Mouse (Mus musculus): ENCODE measurements at regions not wholly inside any gene's neighbourhood (a gene's known extent, or its start where the extent isn't known, plus 50 kb on each side); places are given as distances from the start of the nearest gene placed in this dataset.

DNA sequence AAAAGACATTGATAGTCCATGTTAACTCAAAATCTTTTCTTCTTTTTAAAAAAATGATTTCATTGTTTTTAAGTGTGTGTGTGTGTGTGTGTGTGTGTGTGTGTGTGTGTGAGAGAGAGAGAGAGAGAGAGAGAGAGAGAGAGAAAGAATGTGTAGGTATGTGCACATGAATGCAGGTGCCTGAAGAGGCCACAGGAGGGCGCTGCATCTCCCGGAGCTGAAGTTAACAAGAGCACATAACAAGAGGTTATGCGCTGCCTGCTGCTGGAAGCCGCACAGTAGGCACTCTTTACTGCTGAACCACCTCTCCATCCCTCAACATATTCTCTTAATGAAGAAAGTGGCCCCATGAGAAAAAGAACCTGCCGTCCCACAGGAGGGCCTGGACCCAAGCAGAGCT lies 172.6 kb upstream of the Kazn start:
- TF ChIP-seq POLR2A (IDR thresholded peaks at IDR 0.05; ENCODE audit: insufficient read depth, low read length) (no peak), CTCF (IDR thresholded peaks at IDR 0.05; ENCODE audit: low read depth, low read length) (peak; percentile 50), EP300 (IDR thresholded peaks at IDR 0.05; ENCODE audit: insufficient read depth, low read depth, low read length) (no peak)
